Mouse (Mus musculus) liver, adult (tissue): ENCODE data around the gene 4930451I11Rik.

Source experiments
- GATA4 ChIP-seq: IDR thresholded peaks from 2 replicates; pipeline ENCODE4 v1.6.1; 2014; ENCODE audit warnings: mild to moderate bottlenecking, low read length; ENCODE audit not compliant: insufficient replicate concordance

Gene 4930451I11Rik

GRCm38 (mm10) chr7:126817595-126817994 is 13.8 kb downstream of the 4930451I11Rik start:
- TF ChIP-seq GATA4 = no peak

DNA sequence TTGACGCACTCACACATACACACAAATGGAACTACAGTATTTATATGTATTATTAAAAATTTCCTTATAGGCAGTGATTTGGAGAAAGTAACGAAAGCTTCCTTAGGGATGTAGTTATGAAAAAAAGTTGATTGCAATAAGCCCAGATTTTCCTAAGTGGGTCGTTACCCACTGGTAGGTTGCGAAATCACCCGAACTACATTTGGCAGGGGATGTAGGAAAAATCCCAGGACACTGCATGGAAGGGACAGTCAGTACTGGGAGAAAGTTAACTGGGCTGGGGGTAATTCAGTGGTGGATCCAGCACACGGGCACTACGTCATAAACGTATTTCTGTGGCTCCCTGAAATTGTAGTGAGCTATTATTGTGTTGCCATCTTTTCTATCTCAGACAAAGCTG is 14.9 kb downstream of the 4930451I11Rik start:
- no peak for TF ChIP-seq GATA4

- no peak for TF ChIP-seq GATA4
Measured at GRCm38 (mm10) chr7:126815726-126816222, 15.7 kb downstream of the 4930451I11Rik start.

GRCm38 (mm10) chr7:126809723-126810369 is 21.6 kb downstream of the 4930451I11Rik start:
- TF ChIP-seq GATA4 = no peak

DNA sequence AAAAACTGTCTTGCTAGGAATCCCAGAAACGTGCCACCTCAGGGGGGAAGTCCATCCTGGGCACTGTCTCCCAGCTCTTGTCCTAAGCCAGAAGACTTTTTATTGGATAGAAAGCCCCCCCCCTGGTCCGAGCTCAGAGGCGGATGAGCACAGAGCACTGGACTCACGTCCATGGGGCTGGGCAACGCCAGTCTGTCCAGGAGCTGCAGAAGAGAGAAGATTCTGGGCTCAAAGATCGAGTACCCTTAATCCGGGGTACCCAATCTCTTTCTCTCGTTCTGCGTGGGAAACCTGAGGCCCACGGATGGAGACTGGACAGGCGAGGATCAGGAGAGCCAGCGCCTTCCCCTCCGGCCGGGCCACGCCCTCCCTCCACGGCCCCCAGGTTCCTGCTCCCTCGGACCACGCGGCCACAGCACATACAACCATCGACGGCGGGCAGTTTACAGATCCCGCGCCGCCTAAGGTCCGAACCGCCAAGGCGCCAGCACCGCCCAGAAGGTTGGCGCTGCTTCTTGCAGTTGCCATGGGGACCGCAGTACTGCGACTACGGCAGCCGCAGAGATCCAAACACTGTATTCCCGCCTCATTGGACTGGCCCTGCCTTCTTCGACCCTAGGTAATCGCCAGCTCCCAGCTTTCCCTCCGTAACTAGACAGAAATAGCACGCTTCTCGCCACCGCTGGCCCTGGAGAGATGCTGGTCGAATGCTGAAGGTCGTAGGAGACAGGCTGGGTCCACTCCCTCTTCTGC is 22.6 kb downstream of the 4930451I11Rik start:
- peak; percentile 5; the same call in 1 of the 2 replicates for TF ChIP-seq GATA4

- no peak for TF ChIP-seq GATA4
Measured at GRCm38 (mm10) chr7:126807405-126807804, 24.0 kb downstream of the 4930451I11Rik start.

DNA sequence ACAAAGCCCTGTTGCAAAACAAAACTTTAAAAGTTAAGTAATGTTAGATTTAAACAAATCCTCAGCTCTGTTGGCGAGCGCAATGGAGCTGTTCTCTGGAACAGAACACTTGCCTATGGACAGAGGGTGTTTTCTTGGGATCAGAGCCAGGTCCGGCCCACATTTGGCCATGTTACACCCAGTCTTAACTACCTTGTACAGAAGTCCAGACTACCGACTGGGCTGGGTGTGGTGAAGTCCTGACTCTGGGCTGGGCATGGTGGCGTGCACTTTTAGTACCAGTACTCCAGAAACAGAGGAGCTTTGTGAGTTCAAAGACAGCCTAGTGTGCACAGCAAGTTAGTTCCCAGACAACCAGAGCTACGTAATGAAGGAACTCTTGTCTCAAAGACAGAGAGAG is 24.5 kb downstream of the 4930451I11Rik start:
- TF ChIP-seq GATA4 = no peak

GRCm38 (mm10) chr7:126803751-126804150 is 27.7 kb downstream of the 4930451I11Rik start:
- no peak for TF ChIP-seq GATA4

- no peak for TF ChIP-seq GATA4
Measured at GRCm38 (mm10) chr7:126803181-126803580, 28.3 kb downstream of the 4930451I11Rik start.

DNA sequence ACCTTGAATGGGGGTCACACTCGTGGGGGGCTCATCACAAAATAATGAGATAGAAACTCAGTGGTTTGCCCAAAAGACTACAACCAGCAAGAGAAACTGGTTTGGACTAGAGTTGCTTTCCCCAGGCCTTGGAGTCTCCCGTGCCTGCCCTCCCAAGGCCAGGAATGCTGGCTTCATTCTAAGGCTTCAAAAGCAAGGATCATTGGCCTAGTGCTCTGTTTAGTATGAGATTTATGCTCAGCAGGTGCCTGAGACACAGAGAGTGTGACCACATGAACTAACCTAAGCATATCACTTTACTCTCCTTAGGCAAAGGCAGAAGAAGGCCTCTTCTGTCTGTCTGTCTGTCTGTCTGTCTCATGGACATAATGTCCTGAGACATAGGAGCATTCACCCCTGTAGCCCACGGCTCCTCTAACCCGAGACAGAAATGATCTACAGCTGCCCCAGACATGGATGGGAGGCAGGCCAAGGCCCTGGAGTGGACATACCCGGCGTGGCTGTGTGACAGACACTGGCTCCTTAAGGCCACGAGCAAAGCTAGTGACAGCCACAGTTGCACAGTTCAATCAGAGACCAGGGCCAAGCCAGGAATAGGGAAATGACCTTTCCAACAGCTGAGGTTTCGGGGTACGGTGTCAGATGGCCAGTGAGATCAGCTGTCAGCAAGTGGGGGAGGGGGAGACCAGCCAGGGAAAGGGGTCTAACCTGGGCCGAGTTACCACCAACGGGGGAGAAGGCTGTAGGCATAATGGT is 29.1 kb downstream of the 4930451I11Rik start:
- no peak for TF ChIP-seq GATA4

DNA sequence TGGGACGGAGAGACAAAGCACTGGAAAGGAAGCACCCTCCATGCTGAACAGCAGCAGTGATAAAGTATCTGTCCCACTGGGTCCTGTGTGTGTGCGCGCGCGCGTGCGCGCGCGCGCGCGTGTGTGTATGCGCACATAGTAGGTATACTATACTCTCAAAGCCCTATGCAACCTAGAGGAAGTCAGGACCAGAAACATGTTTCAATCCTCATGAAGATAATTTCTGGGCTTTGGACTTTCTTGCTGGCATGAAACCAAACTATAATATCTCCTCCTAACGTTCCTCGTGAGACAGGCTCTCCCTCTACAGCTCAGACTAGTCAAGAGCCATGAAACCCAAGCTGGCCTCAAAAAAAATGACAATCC is 30.4 kb downstream of the 4930451I11Rik start:
- TF ChIP-seq GATA4 = no peak

DNA sequence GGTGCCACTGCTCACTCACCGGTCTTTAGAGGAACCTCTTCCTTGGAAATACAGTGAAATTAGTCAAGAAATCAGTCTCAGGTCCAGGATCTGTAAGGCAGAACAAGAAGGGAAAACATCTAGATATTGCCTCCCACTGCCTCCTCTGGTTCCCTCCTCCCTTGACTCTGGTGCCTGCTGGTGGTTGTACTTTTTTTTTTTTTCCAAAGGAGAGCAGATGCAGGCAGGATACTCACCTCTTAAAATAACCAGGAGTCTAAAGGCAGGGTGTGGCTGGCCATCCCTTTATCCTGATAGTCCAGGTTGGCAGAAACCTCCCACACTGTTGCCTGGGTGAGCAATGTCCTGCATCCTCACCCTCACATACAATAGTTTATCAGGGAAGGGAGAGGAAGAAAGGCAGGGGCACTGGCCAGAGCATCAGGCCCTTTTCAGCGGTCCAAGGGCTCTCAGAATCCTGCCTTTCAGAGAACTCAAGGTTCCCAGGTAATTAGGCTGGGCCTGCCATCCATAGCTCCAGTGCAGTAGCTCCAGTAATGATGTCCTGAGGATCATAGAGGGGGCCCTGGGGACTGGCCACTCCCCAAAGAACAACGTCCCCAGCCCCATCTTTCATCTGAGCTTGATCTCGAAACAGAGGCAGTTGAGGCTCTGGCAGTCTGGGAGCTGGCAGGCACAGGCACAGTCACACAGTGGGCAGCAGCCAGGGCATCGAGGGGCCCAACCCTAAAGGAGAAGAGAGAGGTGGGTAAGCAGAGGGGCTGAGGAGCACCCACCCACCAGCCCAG is 31.0 kb downstream of the 4930451I11Rik start:
- TF ChIP-seq GATA4 = no peak

GRCm38 (mm10) chr7:126799468-126800268 is 31.8 kb downstream of the 4930451I11Rik start:
- TF ChIP-seq GATA4 = no peak

- no peak for TF ChIP-seq GATA4
Measured at GRCm38 (mm10) chr7:126799050-126799467, 32.4 kb downstream of the 4930451I11Rik start.
